ENCODE assay signal across 8 mouse cellular contexts in genomic region chr16:87249903-87250302, GRCm38 (mm10).
DNase-seq lines count a peak whose midpoint lies in the region; ATAC-seq and TF ChIP-seq lines count a peak whose summit lies in the region.

No protein-coding gene starts in this region.

- TF ChIP-seq POLR2A in bone marrow, adult 2 months (IDR thresholded peaks at IDR 0.05; ENCODE audit: borderline replicate concordance, control insufficient read depth, low read depth, low read length), result no peak

- 0 out of 2 replicates have a peak, but pooled peaks have one; percentile 15 for ATAC-seq in neural tube, embryonic 15.5 days (ENCODE audit: low FRiP score)

- H3K4me1 ChIP-seq in bone marrow, adult 2 months (ENCODE audit: control insufficient read depth, insufficient read depth, low read length), result no peaks in the 10 kb centered on the region
- H3K4me1 ChIP-seq in neural tube, embryonic 15.5 days, result no peaks in the 10 kb centered on the region

- H3K9ac ChIP-seq in neural tube, embryonic 15.5 days (replicated peaks), result no peak overlapping the region

- H3K9me3 ChIP-seq in neural tube, embryonic 15.5 days (replicated peaks), result no peaks in the 10 kb centered on the region

- no peak overlapping the region for H3K4me3 ChIP-seq in left cerebral cortex, adult 2 months
- H3K4me3 ChIP-seq in bone marrow, adult 2 months (replicated peaks; ENCODE audit: control insufficient read depth, low read depth, low read length), result no peak overlapping the region
- H3K4me3 ChIP-seq in neural tube, embryonic 15.5 days (replicated peaks), result no peak overlapping the region

- peak; percentile 41 for DNase-seq in adrenal gland, postnatal 14 days
- no peak for DNase-seq in adrenal gland, postnatal 25 days
- DNase-seq in left cerebral cortex, adult 2 months (ENCODE audit: extremely low spot score in 1 of 2, low spot score in 2 of 2), result peak in 1 of 2 experiments; percentile 27
- no peak for DNase-seq in left cerebral cortex, adult 11 months (ENCODE audit: low spot score)
- peak; percentile 31 for DNase-seq in hindlimb bud, embryonic 11.5 days (ENCODE audit: extremely low spot score, low read depth, low spot score)
- no peak for DNase-seq in B cell, adult 2 months

- intact Hi-C loops in left cerebral cortex, adult 2 months (cut with DNase I), result loop anchor here (2.0 to 5.0 kb wide), 2 partner anchors 605 to 833 kb away; no protein-coding TSS in a partner anchor

- H3K27me3 ChIP-seq in neural tube, embryonic 15.5 days (replicated peaks), result no peaks in the 10 kb centered on the region

- H3K4me2 ChIP-seq in neural tube, embryonic 15.5 days, result no peak overlapping the region

- peak; percentile 65 for TF ChIP-seq CTCF in left cerebral cortex, adult 2 months (IDR thresholded peaks at IDR 0.05)
- peak; percentile 4; the same call in 1 of the 2 replicates for TF ChIP-seq CTCF in bone marrow, adult 2 months (IDR thresholded peaks at IDR 0.05; ENCODE audit: control insufficient read depth, insufficient read depth, low read length)

- WGBS in bone marrow, adult 2 months, result 27% methylated on average over 7 of the region's 7 CpGs
- WGBS in neural tube, embryonic 15.5 days, result 38% methylated on average over 7 of the region's 7 CpGs

- H3K36me3 ChIP-seq in neural tube, embryonic 15.5 days, result no peaks in the 10 kb centered on the region

- H3K27ac ChIP-seq in left cerebral cortex, adult 2 months, result no peak overlapping the region
- H3K27ac ChIP-seq in bone marrow, adult 2 months (ENCODE audit: control insufficient read depth, insufficient read depth, low read depth, low read length, poor library complexity), result no peak overlapping the region
- no peak overlapping the region for H3K27ac ChIP-seq in neural tube, embryonic 15.5 days (replicated peaks)

Comparison
In these comparisons a context has a peak if more than half of its experiments do, and no peak if none do; other contexts are left out.
1. DNase-seq: peak in adrenal gland, postnatal 14 days (single experiment) and hindlimb bud, embryonic 11.5 days (single experiment); none in adrenal gland, postnatal 25 days (single experiment), left cerebral cortex, adult 11 months (single experiment) and B cell, adult 2 months (0 of 2).